Mouse (Mus musculus) ES-E14 (cell line): Measurements from ENCODE around the gene Sult2a6.

ENCODE experiments used
- HCFC1 ChIP-seq: IDR thresholded peaks from 2 replicates; pipeline ENCODE4 v1.6.1; 2012; ENCODE audit warnings: low read length, inconsistent platforms, borderline replicate concordance; ENCODE audit not compliant: insufficient read depth
- ZC3H11A ChIP-seq: IDR thresholded peaks from 2 replicates; pipeline ENCODE4 v1.6.1; 2012; ENCODE audit warnings: low read depth, mild to moderate bottlenecking, inconsistent platforms, low read length, borderline replicate concordance

- TF ChIP-seq HCFC1 (no peak), ZC3H11A (no peak)
Observed at GRCm38 (mm10) chr7:14202487-14202886, 52.2 kb downstream of the Sult2a6 start.
